Mouse (Mus musculus) heart, embryonic 11.5 days (tissue): ENCODE measurements around the gene Cldn18. TPM values are rescaled to one million over a fixed set of nuclear protein-coding genes. Genes with fewer than 3 reads are reported as not detected.

Experiments
- polyA plus RNA-seq: library from polyadenylated mRNA; unstranded; fragments of >200 nt; fragmentation: Nextera tagmentation; extraction: Ambion mirVana; gene quantifications from 2 replicates; pipeline ENCODE4 v1.2.1, GENCODE M21; 2014

Gene Cldn18
- polyA plus RNA-seq, 1 experiment from 2014 or later, result 0.13 TPM

Other genes with a start within 250 kb of the Cldn18 start
- 23.4 and 24.4 TPM in 2 replicates for gene Armc8, start 148.4 kb downstream of the Cldn18 start, polyA plus RNA-seq
- gene Dbr1, start 141.5 kb downstream of the Cldn18 start, polyA plus RNA-seq, result 20.0 and 22.0 TPM in 2 replicates
- gene A4gnt, start 104.8 kb downstream of the Cldn18 start, polyA plus RNA-seq, result not detected in 2 replicates
- gene Dzip1l, start 87.8 kb downstream of the Cldn18 start, polyA plus RNA-seq, result 16.5 and 16.6 TPM in 2 replicates
- not detected in 2 replicates for gene Sox14, start 158.9 kb upstream of the Cldn18 start, polyA plus RNA-seq